In the genomic region with DNA sequence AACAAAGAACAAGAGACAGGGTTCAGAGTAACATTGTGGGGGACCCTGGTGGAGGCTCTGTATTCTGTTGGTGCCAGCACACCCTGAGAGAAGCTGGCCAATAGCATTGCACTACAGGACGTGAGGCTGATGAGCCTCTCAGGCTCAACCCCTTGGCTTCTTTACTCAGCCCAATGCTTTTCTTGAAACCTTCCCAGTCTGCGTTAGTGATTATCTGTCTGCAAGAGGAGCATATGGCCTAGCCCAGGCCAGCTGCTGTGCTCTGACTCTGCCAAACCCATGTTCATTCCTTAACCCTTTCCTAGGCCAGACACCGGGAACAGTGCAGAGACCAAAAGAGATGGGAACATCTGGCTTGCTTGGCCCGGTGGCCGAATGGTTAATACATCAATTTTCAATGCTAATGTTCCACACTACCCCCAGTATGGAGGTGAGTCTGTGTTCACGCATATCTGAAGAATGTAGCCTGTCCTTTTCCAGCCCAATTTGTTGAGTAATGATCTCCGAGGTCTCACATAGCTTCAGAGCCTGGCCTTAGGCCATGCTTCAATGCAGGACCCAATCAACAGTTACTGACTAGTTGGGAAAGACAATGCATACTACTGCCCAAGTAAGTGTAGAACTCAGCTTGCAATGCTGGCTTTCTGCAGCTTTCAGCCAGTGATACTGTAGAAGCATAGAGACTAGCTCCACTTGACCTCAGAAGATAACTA, we compare ENCODE assay signal across 11 mouse cellular contexts.
DNase-seq lines count a peak whose midpoint lies in the region; ATAC-seq and TF ChIP-seq lines count a peak whose summit lies in the region.
"Had no signal": no experiment of that assay in that cellular context is flagged by ENCODE, and none has a peak within 500 bp of the region (broad histone marks: within the 10 kb centered on the region; RNA-seq: fewer than 3 reads in every experiment).

No protein-coding gene starts in this region.

- no peak for TF ChIP-seq CTCF in stomach, postnatal 0 days (IDR thresholded peaks at IDR 0.05; ENCODE audit: low read depth)
- no peak for TF ChIP-seq CTCF in left cerebral cortex, adult 2 months (IDR thresholded peaks at IDR 0.05)

- peak; percentile 37 to 52 for DNase-seq in right cerebral cortex, postnatal 10 days (ENCODE audit: low spot score in 2 of 2)
- no peak for DNase-seq in right cerebral cortex, adult 18-20 months
- DNase-seq in stomach, postnatal 0 days (ENCODE audit: low spot score), result no peak
- DNase-seq in left cerebral cortex, postnatal 25 days (ENCODE audit: low spot score in 2 of 2), result no peak
- DNase-seq in left cerebral cortex, adult 2 months (ENCODE audit: extremely low spot score in 1 of 2, low spot score in 2 of 2), result no peak
- DNase-seq: adrenal gland, postnatal 25 days; kidney, postnatal 36 days had no signal

- H3K27ac ChIP-seq in heart, embryonic 15.5 days, result no peak overlapping the region
- H3K27ac ChIP-seq in heart, embryonic 12.5 days (ENCODE audit: poor library complexity, severe bottlenecking), result no peak overlapping the region
- H3K27ac ChIP-seq in limb, embryonic 13.5 days, result no peak overlapping the region
- no peak overlapping the region for H3K27ac ChIP-seq in stomach, postnatal 0 days (replicated peaks)
- no peak overlapping the region for H3K27ac ChIP-seq in left cerebral cortex, adult 2 months
- H3K27ac ChIP-seq: macrophage had no signal

- TF ChIP-seq EP300 in stomach, postnatal 0 days (optimal IDR thresholded peaks at IDR 0.05), result no peak

- H3K4me3 ChIP-seq in heart, embryonic 15.5 days, result no peak overlapping the region
- H3K4me3 ChIP-seq in heart, embryonic 12.5 days, result no peak overlapping the region
- H3K4me3 ChIP-seq in limb, embryonic 13.5 days, result no peak overlapping the region
- H3K4me3 ChIP-seq in stomach, postnatal 0 days (ENCODE audit: low read depth, low read length), result no peak overlapping the region
- no peak overlapping the region for H3K4me3 ChIP-seq in left cerebral cortex, adult 2 months

- ATAC-seq in heart, embryonic 15.5 days (replicated peaks; ENCODE audit: insufficient number of reproducible peaks, insufficient read depth, low FRiP score, low read depth), result 0 out of 2 replicates have a peak, but pooled peaks have one; percentile 67
- ATAC-seq in heart, embryonic 12.5 days (ENCODE audit: insufficient number of reproducible peaks, low FRiP score), result no peak
- ATAC-seq in limb, embryonic 13.5 days (ENCODE audit: low FRiP score, low read depth), result 0 out of 2 replicates have a peak, but pooled peaks have one; percentile 44
- ATAC-seq in stomach, postnatal 0 days (ENCODE audit: low FRiP score, low TSS enrichment), result peak; percentile 49; the same call in 1 of the 2 replicates

- H3K9me3 ChIP-seq in heart, embryonic 15.5 days (replicated peaks), result 0 out of 2 replicates have a peak, but pooled peaks cover 2% of the 10 kb centered on the region
- H3K9me3 ChIP-seq in heart, embryonic 12.5 days (replicated peaks), result peaks cover 6% of the 10 kb centered on the region; the same call in 1 of the 2 replicates
- no peaks in the 10 kb centered on the region for H3K9me3 ChIP-seq in limb, embryonic 13.5 days
- H3K9me3 ChIP-seq in stomach, postnatal 0 days (ENCODE audit: control insufficient read depth, low read length), result no peaks in the 10 kb centered on the region

- H3K4me2 ChIP-seq in heart, embryonic 15.5 days, result no peak overlapping the region
- H3K4me2 ChIP-seq in heart, embryonic 12.5 days, result no peak overlapping the region
- no peak overlapping the region for H3K4me2 ChIP-seq in limb, embryonic 13.5 days (replicated peaks)
- H3K4me2 ChIP-seq in stomach, postnatal 0 days (replicated peaks; ENCODE audit: low read depth), result no peak overlapping the region

- no peaks in the 10 kb centered on the region for H3K36me3 ChIP-seq in heart, embryonic 15.5 days
- no peaks in the 10 kb centered on the region for H3K36me3 ChIP-seq in heart, embryonic 12.5 days
- H3K36me3 ChIP-seq in limb, embryonic 13.5 days, result no peaks in the 10 kb centered on the region
- H3K36me3 ChIP-seq in stomach, postnatal 0 days (ENCODE audit: control insufficient read depth, insufficient read depth, low read length), result no peaks in the 10 kb centered on the region

- H3K9ac ChIP-seq in heart, embryonic 15.5 days, result no peak overlapping the region
- H3K9ac ChIP-seq in heart, embryonic 12.5 days, result no peak overlapping the region
- no peak overlapping the region for H3K9ac ChIP-seq in limb, embryonic 13.5 days
- no peak overlapping the region for H3K9ac ChIP-seq in stomach, postnatal 0 days (ENCODE audit: low read length)

- no peaks in the 10 kb centered on the region for H3K4me1 ChIP-seq in heart, embryonic 15.5 days (replicated peaks)
- 0 out of 2 replicates have a peak, but pooled peaks cover 7% of the 10 kb centered on the region for H3K4me1 ChIP-seq in heart, embryonic 12.5 days (replicated peaks)
- no peaks in the 10 kb centered on the region for H3K4me1 ChIP-seq in limb, embryonic 13.5 days
- H3K4me1 ChIP-seq in stomach, postnatal 0 days (replicated peaks; ENCODE audit: control insufficient read depth, insufficient read depth), result no peaks in the 10 kb centered on the region

- WGBS in heart, embryonic 15.5 days, result 67% methylated on average over 7 of the region's 7 CpGs
- 69% methylated on average over 7 of the region's 7 CpGs for WGBS in heart, embryonic 12.5 days
- WGBS in limb, embryonic 13.5 days, result 64% methylated on average over 7 of the region's 7 CpGs
- 58% methylated on average over 7 of the region's 7 CpGs for WGBS in stomach, postnatal 0 days

- no peaks in the 10 kb centered on the region for H3K27me3 ChIP-seq in heart, embryonic 15.5 days
- no peaks in the 10 kb centered on the region for H3K27me3 ChIP-seq in heart, embryonic 12.5 days (replicated peaks)
- no peaks in the 10 kb centered on the region for H3K27me3 ChIP-seq in limb, embryonic 13.5 days
- no peaks in the 10 kb centered on the region for H3K27me3 ChIP-seq in stomach, postnatal 0 days (ENCODE audit: control insufficient read depth, insufficient read depth, low read length)

- intact Hi-C loops in left cerebral cortex, postnatal 25 days (cut with DNase I), result no loop called here
- intact Hi-C loops in left cerebral cortex, adult 2 months (cut with DNase I), result no loop called here

Comparison
In these comparisons a context has a peak if more than half of its experiments do, and no peak if none do; other contexts are left out.
1. DNase-seq: peak in right cerebral cortex, postnatal 10 days (2 of 2); none in right cerebral cortex, adult 18-20 months (single experiment), stomach, postnatal 0 days (single experiment), left cerebral cortex, postnatal 25 days (0 of 2) and left cerebral cortex, adult 2 months (0 of 2).